Comparison of ENCODE assay signal across 9 mouse cellular contexts in the genomic region with DNA sequence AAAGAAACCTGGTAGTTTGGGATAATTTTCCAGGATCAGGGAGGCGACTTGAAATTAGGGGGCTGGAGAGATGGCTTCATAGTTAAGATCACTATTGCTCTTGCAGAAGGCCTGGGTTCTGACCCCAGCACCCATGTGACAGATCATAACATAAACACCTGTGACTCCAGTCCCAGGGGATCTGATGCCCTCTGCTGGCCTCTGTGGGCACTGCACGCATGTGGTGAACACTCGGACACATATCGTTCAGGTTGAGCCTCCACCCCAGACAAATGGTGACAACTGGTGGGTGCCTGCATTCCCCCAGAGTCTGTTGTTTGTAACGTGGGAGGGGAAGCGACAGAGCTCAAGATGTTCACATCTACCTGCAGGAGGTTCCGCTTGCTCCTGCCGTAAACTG. TPM values are rescaled to one million over a fixed set of nuclear protein-coding genes. Genes with fewer than 3 reads are reported as not detected.
DNase-seq lines count a peak whose midpoint lies in the region; ATAC-seq and TF ChIP-seq lines count a peak whose summit lies in the region.
"Had no signal": no experiment of that assay in that cellular context is flagged by ENCODE, and none has a peak within 500 bp of the region (broad histone marks: within the 10 kb centered on the region; RNA-seq: fewer than 3 reads in every experiment).

No protein-coding gene starts in this region.

- H3K4me2 ChIP-seq in liver, embryonic 12.5 days = no peak overlapping the region
- H3K4me2 ChIP-seq in midbrain, embryonic 16.5 days (ENCODE audit: low read length) = no peak overlapping the region

- H3K4me3 ChIP-seq in liver, embryonic 12.5 days = no peak overlapping the region
- no peak overlapping the region for H3K4me3 ChIP-seq in MEL (ENCODE audit: control insufficient read depth in 1 of 2, insufficient read depth in 1 of 2, low read depth in 2 of 2, low read length in 2 of 2)
- no peak overlapping the region for H3K4me3 ChIP-seq in small intestine, adult 2 months (ENCODE audit: low read depth, low read length)
- no peak overlapping the region for H3K4me3 ChIP-seq in midbrain, embryonic 16.5 days (ENCODE audit: low read depth, low read length)
- H3K4me3 ChIP-seq: hindbrain, embryonic 10.5 days had no signal

- H3K9ac ChIP-seq in liver, embryonic 12.5 days = no peak overlapping the region
- H3K9ac ChIP-seq in MEL (ENCODE audit: control insufficient read depth, low read depth, low read length, poor library complexity, severe bottlenecking) = no peak overlapping the region
- H3K9ac ChIP-seq in midbrain, embryonic 16.5 days (ENCODE audit: low read depth, low read length) = no peak overlapping the region

- WGBS in liver, embryonic 12.5 days (ENCODE audit: insufficient replicate concordance) = 86% methylated on average over 8 of the region's 8 CpGs
- 97% methylated on average over 8 of the region's 8 CpGs for WGBS in small intestine, adult 2 months
- 95% methylated on average over 8 of the region's 8 CpGs for WGBS in midbrain, embryonic 16.5 days

- peaks cover 56% of the 10 kb centered on the region for H3K36me3 ChIP-seq in liver, embryonic 12.5 days
- no peaks in the 10 kb centered on the region; a peak in 1 of 4 replicates for H3K36me3 ChIP-seq in MEL (ENCODE audit: control insufficient read depth in 1 of 2, insufficient read depth in 2 of 2, low read length in 2 of 2)
- peaks cover 43% of the 10 kb centered on the region for H3K36me3 ChIP-seq in small intestine, adult 2 months (ENCODE audit: control insufficient read depth, insufficient read depth, low read length)
- H3K36me3 ChIP-seq in midbrain, embryonic 16.5 days (ENCODE audit: control insufficient read depth, insufficient read depth, low read length) = peaks cover 4% of the 10 kb centered on the region; the same call in 1 of the 2 replicates

- H3K27ac ChIP-seq in liver, embryonic 12.5 days = no peak overlapping the region
- no peak overlapping the region for H3K27ac ChIP-seq in MEL (ENCODE audit: control insufficient read depth, low read depth, low read length)
- no peak overlapping the region for H3K27ac ChIP-seq in small intestine, adult 2 months (ENCODE audit: insufficient read depth, low read depth, low read length)
- no peak overlapping the region for H3K27ac ChIP-seq in midbrain, embryonic 16.5 days (ENCODE audit: low read length)
- H3K27ac ChIP-seq: hindbrain, embryonic 10.5 days had no signal

- peak; percentile 39 to 52 for DNase-seq in cerebellum, adult 18-20 months
- DNase-seq in cerebellum, postnatal 4 days (ENCODE audit: low spot score in 2 of 2) = no peak
- DNase-seq in liver (peak; percentile 66), MEL (ENCODE audit: low read depth, low spot score) (peak; percentile 37)
- no peak for DNase-seq in ovary, postnatal 10 days (ENCODE audit: low spot score)

- TF ChIP-seq POLR2A in MEL (IDR thresholded peaks at IDR 0.05; ENCODE audit: control insufficient read depth in 1 of 2, insufficient read depth in 1 of 2, low read depth in 1 of 2, low read length in 2 of 2, poor library complexity in 1 of 2) = no peak
- TF ChIP-seq POLR2A in small intestine, adult 2 months (IDR thresholded peaks at IDR 0.05; ENCODE audit: low read depth, low read length) = no peak

- peak; percentile 66 to 84 (median 70) for TF ChIP-seq CTCF in MEL (IDR thresholded peaks at IDR 0.05 in 2 of 3, conservative IDR thresholded peaks at IDR 0.05 in 1 of 3; ENCODE audit: control insufficient read depth in 1 of 3, insufficient read depth in 1 of 3, low read depth in 2 of 3, low read length in 3 of 3, poor library complexity in 1 of 3, severe bottlenecking in 1 of 3)
- TF ChIP-seq CTCF in small intestine, adult 2 months (IDR thresholded peaks at IDR 0.05; ENCODE audit: extremely low read depth, insufficient read length, insufficient replicate concordance, low read depth, low read length) = peak; percentile 45; the same call in 1 of the 2 replicates

- H3K9me3 ChIP-seq in liver, embryonic 12.5 days (replicated peaks) = no peaks in the 10 kb centered on the region
- H3K9me3 ChIP-seq in MEL (replicated peaks; ENCODE audit: insufficient read depth, low read length) = no peaks in the 10 kb centered on the region
- H3K9me3 ChIP-seq in midbrain, embryonic 16.5 days (replicated peaks; ENCODE audit: control insufficient read depth, low read length, poor library complexity, severe bottlenecking) = no peaks in the 10 kb centered on the region
- H3K9me3 ChIP-seq: hindbrain, embryonic 10.5 days had no signal

- peaks cover 58% of the 10 kb centered on the region for H3K4me1 ChIP-seq in liver, embryonic 12.5 days
- no peaks in the 10 kb centered on the region; a peak in 1 of 4 replicates for H3K4me1 ChIP-seq in MEL (ENCODE audit: control insufficient read depth in 1 of 2, insufficient read depth in 2 of 2, low read length in 2 of 2)
- H3K4me1 ChIP-seq in small intestine, adult 2 months (ENCODE audit: control insufficient read depth, insufficient read depth, insufficient read length, low read length) = peaks cover 6% of the 10 kb centered on the region
- peaks cover 15% of the 10 kb centered on the region; the same call in 1 of the 2 replicates for H3K4me1 ChIP-seq in midbrain, embryonic 16.5 days (ENCODE audit: control insufficient read depth, insufficient read depth, low read length)

- peak; percentile 29 for TF ChIP-seq RAD21 in MEL (IDR thresholded peaks at IDR 0.05; ENCODE audit: low read depth, low read length)

- TF ChIP-seq EP300 in MEL (IDR thresholded peaks at IDR 0.05; ENCODE audit: low read depth in 1 of 2, low read length in 2 of 2) = no peak

- no peaks in the 10 kb centered on the region for H3K79me2 ChIP-seq in MEL (ENCODE audit: control insufficient read depth, insufficient read depth, low read length, poor library complexity)

- ATAC-seq in liver, embryonic 12.5 days = no peak
- ATAC-seq in midbrain, embryonic 16.5 days = no peak

- H3K27me3 ChIP-seq in liver, embryonic 12.5 days (replicated peaks) = no peaks in the 10 kb centered on the region
- H3K27me3 ChIP-seq in MEL (ENCODE audit: control insufficient read depth in 1 of 2, insufficient read depth in 2 of 2, low read length in 2 of 2) = no peaks in the 10 kb centered on the region
- H3K27me3 ChIP-seq in small intestine, adult 2 months (ENCODE audit: control insufficient read depth, insufficient read depth, low read length) = no peaks in the 10 kb centered on the region
- no peaks in the 10 kb centered on the region for H3K27me3 ChIP-seq in midbrain, embryonic 16.5 days (ENCODE audit: control insufficient read depth, insufficient read depth, low read depth, low read length)

TF ChIP-seq in MEL, 35 proteins besides CTCF, POLR2A, EP300 and RAD21:
- TF ChIP-seq SMC3 (IDR thresholded peaks at IDR 0.05; ENCODE audit: low read depth, low read length) = peak; percentile 58
- no peak for TF ChIP-seq MXI1 (IDR thresholded peaks at IDR 0.05; ENCODE audit: low read depth, low read length)
- TF ChIP-seq MAX (IDR thresholded peaks at IDR 0.05; ENCODE audit: low read length) = no peak

RNA-seq across cellular contexts. Expression of gene Selplg, which starts 28.9 kb away (rescaled TPM):
- polyA plus RNA-seq in liver, embryonic 12.5 days (2016; fragmentation: Nextera tagmentation; extraction: Ambion mirVana) = 10.8 and 11.6 TPM in 2 replicates
- total RNA-seq in MEL (2012; rRNA removed) = 24.2 and 29.1 TPM in 2 replicates
- 10 to 100 TPM in 1 of 2 experiments, not detected in 1; 48.2 TPM for polyA plus RNA-seq in MEL (2012; ENCODE audit: insufficient read depth in 1 of 2, insufficient read length in 2 of 2, low read depth in 1 of 2, low replicate concordance in 2 of 2, missing spikeins in 1 of 2)
- 31.5 and 52.3 TPM in 2 replicates for polyA plus RNA-seq in small intestine, adult 2 months (2012; rRNA removed)
- polyA plus RNA-seq in midbrain, embryonic 16.5 days (2015; fragmentation: Nextera tagmentation; extraction: Ambion mirVana) = 1.6 and 2.0 TPM in 2 replicates

RNA-seq across cellular contexts. Expression of gene Coro1c, which starts 47.3 kb away (rescaled TPM):
- 78.7 and 78.8 TPM in 2 replicates for polyA plus RNA-seq in liver, embryonic 12.5 days (2016; fragmentation: Nextera tagmentation; extraction: Ambion mirVana)
- 103 TPM in 2 replicates for total RNA-seq in MEL (2012; rRNA removed)
- polyA plus RNA-seq in MEL (2012; ENCODE audit: insufficient read depth in 1 of 2, insufficient read length in 2 of 2, low read depth in 1 of 2, low replicate concordance in 2 of 2, missing spikeins in 1 of 2) = 100 to 1,000 TPM in 1 of 2 experiments, 10 to 100 TPM in 1; 77.3 to 158 TPM
- 68.3 and 144 TPM in 2 replicates for polyA plus RNA-seq in small intestine, adult 2 months (2012; rRNA removed)
- polyA plus RNA-seq in midbrain, embryonic 16.5 days (2015; fragmentation: Nextera tagmentation; extraction: Ambion mirVana) = 201 and 209 TPM in 2 replicates

Comparison
In these comparisons a context has a peak if more than half of its experiments do, and no peak if none do; other contexts are left out.
1. DNase-seq: peak in cerebellum, adult 18-20 months (2 of 2), liver (single experiment) and MEL (single experiment); none in cerebellum, postnatal 4 days (0 of 2) and ovary, postnatal 10 days (single experiment).